Mouse (Mus musculus): ENCODE data around the gene Tango6.

- no peak for TF ChIP-seq CTCF (IDR thresholded peaks at IDR 0.05; ENCODE audit: extremely low read depth, insufficient read length, insufficient replicate concordance, low read depth, low read length)
- TF ChIP-seq POLR2A (IDR thresholded peaks at IDR 0.05; ENCODE audit: low read depth, low read length), result no peak
These were observed 152.0 kb downstream of the Tango6 start for GRCm38 (mm10) chr8:106834899-106835298.
